Mouse (Mus musculus): ENCODE measurements around the gene Gm45234.

Gm45234 gene

GRCm38 (mm10) chr6:124740211-124740887 lies 15.5 kb downstream of the Gm45234 start:
- peak; percentile 85 for DNase-seq (ENCODE audit: low read depth, low spot score)

- DNase-seq (ENCODE audit: low read depth, low spot score), result no peak
These were observed 16.5 kb downstream of the Gm45234 start for GRCm38 (mm10) chr6:124739231-124739796.

GRCm38 (mm10) chr6:124738511-124739023 lies 17.3 kb downstream of the Gm45234 start, which contains the start of gene Ptpn6:
Ptpn6 (minus strand) TSS chr6:124738714.
- no peak for DNase-seq (ENCODE audit: low read depth, low spot score)

- peak; percentile 66 for DNase-seq (ENCODE audit: low read depth, low spot score)
These were observed 18.8 kb downstream of the Gm45234 start for GRCm38 (mm10) chr6:124737040-124737439.

- DNase-seq (ENCODE audit: low read depth, low spot score), result no peak
These were observed 21.4 kb downstream of the Gm45234 start for GRCm38 (mm10) chr6:124734417-124734816.

- no peak for DNase-seq (ENCODE audit: low read depth, low spot score)
These were observed 23.1 kb downstream of the Gm45234 start for GRCm38 (mm10) chr6:124732476-124733370.

- no peak for DNase-seq (ENCODE audit: low read depth, low spot score)
These were observed 24.8 kb downstream of the Gm45234 start for GRCm38 (mm10) chr6:124731038-124731437.

- peak; percentile 50 for DNase-seq (ENCODE audit: low read depth, low spot score)
These were observed 25.7 kb downstream of the Gm45234 start for GRCm38 (mm10) chr6:124729850-124730705.

GRCm38 (mm10) chr6:124728621-124729020 lies 27.2 kb downstream of the Gm45234 start:
- DNase-seq (ENCODE audit: low read depth, low spot score), result no peak

GRCm38 (mm10) chr6:124724472-124724871 lies 31.3 kb downstream of the Gm45234 start:
- DNase-seq (ENCODE audit: low read depth, low spot score), result no peak

- DNase-seq (ENCODE audit: low read depth, low spot score), result no peak
These were observed 32.3 kb downstream of the Gm45234 start for GRCm38 (mm10) chr6:124723541-124723940.

- DNase-seq (ENCODE audit: low read depth, low spot score), result no peak
These were observed 32.8 kb downstream of the Gm45234 start for GRCm38 (mm10) chr6:124722876-124723473.

GRCm38 (mm10) chr6:124720904-124721303 lies 34.9 kb downstream of the Gm45234 start:
- no peak for DNase-seq (ENCODE audit: low read depth, low spot score)

- DNase-seq (ENCODE audit: low read depth, low spot score), result no peak
These were observed 36.4 kb downstream of the Gm45234 start for GRCm38 (mm10) chr6:124719354-124719978.

GRCm38 (mm10) chr6:124718703-124719102 lies 37.1 kb downstream of the Gm45234 start:
- no peak for DNase-seq (ENCODE audit: low read depth, low spot score)

GRCm38 (mm10) chr6:124717968-124718367 lies 37.9 kb downstream of the Gm45234 start:
- DNase-seq (ENCODE audit: low read depth, low spot score), result no peak

GRCm38 (mm10) chr6:124716864-124717490 lies 38.8 kb downstream of the Gm45234 start:
- DNase-seq (ENCODE audit: low read depth, low spot score), result peak; percentile 80

GRCm38 (mm10) chr6:124712918-124713317 lies 42.9 kb downstream of the Gm45234 start:
- no peak for DNase-seq (ENCODE audit: low read depth, low spot score)
